Mouse (Mus musculus) MEL (cell line): ENCODE data around the gene Tmpo. TPM values are rescaled to one million over a fixed set of nuclear protein-coding genes. Genes with fewer than 3 reads are reported as not detected.

Experiments used
- DNase-seq: peaks from one replicate; pipeline ENCODE4 v3.0.0; 2011; ENCODE audit warnings: low read depth, low spot score
- H3K27ac ChIP-seq: 2 replicates; pipeline ENCODE4 v1.5.1; 2012; ENCODE audit warnings: low read depth, mild to moderate bottlenecking, control low read depth, low read length, moderate library complexity; ENCODE audit not compliant: control insufficient read depth
- H3K27me3 ChIP-seq, 2 experiments: fragments of 150-350 bp in 1 of 2; sonication (generic) in 1 of 2; 2 replicates each; pipeline ENCODE4 v1.6.1; 2012; ENCODE audit warnings: low read length in 2 of 2, mild to moderate bottlenecking in 2 of 2, improper control_type of control experiment in 1 of 2, moderate library complexity in 1 of 2; ENCODE audit not compliant: insufficient read depth in 2 of 2, control insufficient read depth in 1 of 2
- H3K36me3 ChIP-seq, 2 experiments: 2 replicates each; pipeline ENCODE4 v1.6.1; 2012 to 2014; ENCODE audit warnings: low read length in 2 of 2, improper control_type of control experiment in 1 of 2, inconsistent platforms in 1 of 2, mild to moderate bottlenecking in 1 of 2; ENCODE audit not compliant: insufficient read depth in 2 of 2, control insufficient read depth in 1 of 2
- H3K4me1 ChIP-seq, 2 experiments: fragments of 150-350 bp in 1 of 2; sonication (generic) in 1 of 2; 2 replicates each; pipeline ENCODE4 v1.6.1; 2012; ENCODE audit warnings: low read length in 2 of 2, improper control_type of control experiment in 1 of 2, mild to moderate bottlenecking in 1 of 2; ENCODE audit not compliant: insufficient read depth in 2 of 2, control insufficient read depth in 1 of 2
- H3K4me3 ChIP-seq, 2 experiments: fragments of 150-350 bp in 1 of 2; sonication (generic) in 1 of 2; 2 replicates each; pipeline ENCODE4 v1.5.1; 2012; ENCODE audit warnings: low read depth in 2 of 2, low read length in 2 of 2, mild to moderate bottlenecking in 2 of 2, moderate library complexity in 2 of 2, control low read depth in 1 of 2, improper control_type of control experiment in 1 of 2; ENCODE audit not compliant: control insufficient read depth in 1 of 2, insufficient read depth in 1 of 2
- H3K79me2 ChIP-seq: 2 replicates; pipeline ENCODE4 v1.6.1; 2012; ENCODE audit warnings: mild to moderate bottlenecking, low read length, moderate library complexity; ENCODE audit not compliant: control insufficient read depth, poor library complexity, insufficient read depth
- H3K9ac ChIP-seq: 2 replicates; pipeline ENCODE4 v1.6.1; 2012; ENCODE audit warnings: low read depth, mild to moderate bottlenecking, control low read depth, low read length, moderate library complexity; ENCODE audit not compliant: control insufficient read depth, poor library complexity, severe bottlenecking
- H3K9me3 ChIP-seq: fragments of 150-350 bp; sonication (generic); replicated peaks from 2 replicates; pipeline ENCODE4 v1.6.1; 2012; ENCODE audit warnings: mild to moderate bottlenecking, low read length, improper control_type of control experiment, moderate library complexity; ENCODE audit not compliant: insufficient read depth
- CHD1 ChIP-seq: IDR thresholded peaks from 2 replicates; pipeline ENCODE4 v1.6.1; 2012; ENCODE audit warnings: low read depth, mild to moderate bottlenecking, inconsistent platforms, low read length, improper control_type of control experiment
- CHD2 ChIP-seq: IDR thresholded peaks from 2 replicates; pipeline ENCODE4 v1.6.1; 2011; ENCODE audit warnings: low read length, improper control_type of control experiment
- CTCF ChIP-seq, 3 experiments: IDR thresholded peaks in 2 of 3; conservative IDR thresholded peaks in 1 of 3; 2 replicates each; pipeline ENCODE4 v1.5.1; 2011 to 2012; ENCODE audit warnings: low read length in 3 of 3, low read depth in 2 of 3, mild to moderate bottlenecking in 2 of 3, improper control_type of control experiment in 1 of 3, inconsistent platforms in 1 of 3, mixed read lengths in 1 of 3, moderate library complexity in 1 of 3; ENCODE audit not compliant: control insufficient read depth in 1 of 3, insufficient read depth in 1 of 3, poor library complexity in 1 of 3, severe bottlenecking in 1 of 3
- E2F4 ChIP-seq: IDR thresholded peaks from 2 replicates; pipeline ENCODE4 v1.6.1; 2011; ENCODE audit warnings: low read depth, low read length, improper control_type of control experiment, borderline replicate concordance
- ELF1 ChIP-seq: IDR thresholded peaks from 2 replicates; pipeline ENCODE4 v1.6.1; 2014; ENCODE audit warnings: low read depth, mild to moderate bottlenecking, inconsistent platforms, low read length, improper control_type of control experiment, moderate library complexity
- GABPA ChIP-seq: IDR thresholded peaks from 2 replicates; pipeline ENCODE4 v1.6.1; 2012; ENCODE audit warnings: low read depth, mild to moderate bottlenecking, inconsistent platforms, low read length, improper control_type of control experiment, moderate library complexity
- GATA1 ChIP-seq: IDR thresholded peaks from 2 replicates; pipeline ENCODE4 v1.6.1; 2011; ENCODE audit warnings: low read depth, low read length, improper control_type of control experiment
- HCFC1 ChIP-seq: IDR thresholded peaks from 2 replicates; pipeline ENCODE4 v1.6.1; 2012; ENCODE audit warnings: low read depth, mild to moderate bottlenecking, inconsistent platforms, low read length, improper control_type of control experiment, moderate library complexity
- MAFK ChIP-seq: IDR thresholded peaks from 2 replicates; pipeline ENCODE4 v1.6.1; 2011; ENCODE audit warnings: low read depth, mild to moderate bottlenecking, low read length, improper control_type of control experiment, borderline replicate concordance
- MXI1 ChIP-seq: IDR thresholded peaks from 2 replicates; pipeline ENCODE4 v1.6.1; 2011; ENCODE audit warnings: mild to moderate bottlenecking, low read depth, low read length, improper control_type of control experiment
- MYB ChIP-seq: IDR thresholded peaks from 2 replicates; pipeline ENCODE4 v1.6.1; 2011; ENCODE audit warnings: mild to moderate bottlenecking, low read depth, low read length, improper control_type of control experiment
- NELFE ChIP-seq: IDR thresholded peaks from 2 replicates; pipeline ENCODE4 v1.6.1; 2011; ENCODE audit warnings: low read depth, low read length, improper control_type of control experiment
- NRF1 ChIP-seq: IDR thresholded peaks from 2 replicates; pipeline ENCODE4 v1.6.1; 2014; ENCODE audit warnings: low read depth, mild to moderate bottlenecking, inconsistent platforms, low read length, improper control_type of control experiment, moderate library complexity; ENCODE audit not compliant: poor library complexity, insufficient read depth, severe bottlenecking
- POLR2AphosphoS2 ChIP-seq: IDR thresholded peaks from 2 replicates; pipeline ENCODE4 v1.6.1; 2011; ENCODE audit warnings: low read length, improper control_type of control experiment
- POLR2AphosphoS5 ChIP-seq: IDR thresholded peaks from 2 replicates; pipeline ENCODE4 v1.6.1; 2012; ENCODE audit warnings: low read depth, borderline replicate concordance, mild to moderate bottlenecking, inconsistent platforms, low read length, moderate library complexity, mixed read lengths
- TAL1 ChIP-seq: IDR thresholded peaks from 2 replicates; pipeline ENCODE4 v1.6.1; 2012; ENCODE audit warnings: mild to moderate bottlenecking, inconsistent platforms, low read length, moderate library complexity, mixed read lengths
- TBP ChIP-seq: IDR thresholded peaks from 2 replicates; pipeline ENCODE4 v1.8.0; 2011; ENCODE audit warnings: low read depth, low read length, improper control_type of control experiment
- USF1 ChIP-seq: IDR thresholded peaks from 2 replicates; pipeline ENCODE4 v1.6.1; 2014; ENCODE audit warnings: low read depth, mild to moderate bottlenecking, inconsistent platforms, low read length, improper control_type of control experiment, moderate library complexity
- ZC3H11A ChIP-seq: IDR thresholded peaks from 2 replicates; pipeline ENCODE4 v1.6.1; 2012; ENCODE audit warnings: low read depth, mild to moderate bottlenecking, inconsistent platforms, low read length, improper control_type of control experiment
- ZMIZ1 ChIP-seq: IDR thresholded peaks from 2 replicates; pipeline ENCODE4 v1.6.1; 2012; ENCODE audit warnings: low read depth, mild to moderate bottlenecking, inconsistent platforms, low read length, improper control_type of control experiment, moderate library complexity
- polyA plus RNA-seq, 2 experiments: library from polyadenylated mRNA; stranded (reverse) in 1 of 2; unstranded in 1 of 2; fragments of >175 nt in 1 of 2; fragments of >200 nt in 1 of 2; gene quantifications; 2 replicates each; pipeline versions ENCODE4 v1.2.1 to v1.2.4; 2012; ENCODE audit warnings: low replicate concordance in 2 of 2, low read depth in 1 of 2; ENCODE audit not compliant: insufficient read length in 2 of 2, insufficient read depth in 1 of 2, missing spikeins in 1 of 2
- total RNA-seq: library from RNA; depleted of rRNA; stranded (reverse); fragments of 300-350 nt; gene quantifications from 2 replicates; pipeline ENCODE4 v1.2.3, GENCODE M21; 2012

Tmpo gene
- total and polyA plus RNA-seq, 3 experiments, result 211 to 219 (median 215) TPM

GRCm38 (mm10) chr10:91101936-91102335 lies 79.2 kb downstream of the Tmpo start:
- DNase-seq, result no peak
- H3K9ac ChIP-seq, result no peak overlapping the region
- no peaks in the 10 kb centered on the region for H3K9me3 ChIP-seq
- peaks cover 0 to 1% of the 10 kb centered on the region in 2 experiments; a peak in 1 of 4 replicates for H3K36me3 ChIP-seq
- H3K27me3 ChIP-seq, result no peaks in the 10 kb centered on the region
- H3K27ac ChIP-seq, result no peak overlapping the region
- H3K79me2 ChIP-seq, result no peaks in the 10 kb centered on the region
- no peaks in the 10 kb centered on the region for H3K4me1 ChIP-seq
- H3K4me3 ChIP-seq, result no peak overlapping the region
- no peak for TF ChIP-seq POLR2AphosphoS2
- TF ChIP-seq CHD1, result no peak
- no peak for TF ChIP-seq HCFC1
- no peak for TF ChIP-seq USF1
- TF ChIP-seq GATA1, result no peak
- no peak for TF ChIP-seq NELFE
- TF ChIP-seq MAFK, result no peak
- TF ChIP-seq CTCF (IDR thresholded peaks at IDR 0.05 in 2 of 3, conservative IDR thresholded peaks at IDR 0.05 in 1 of 3; ENCODE audit: control insufficient read depth in 1 of 3, insufficient read depth in 1 of 3, low read depth in 2 of 3, low read length in 3 of 3, poor library complexity in 1 of 3, severe bottlenecking in 1 of 3), result no peak
- no peak for TF ChIP-seq E2F4
- no peak for TF ChIP-seq TAL1
- no peak for TF ChIP-seq ELF1
- TF ChIP-seq POLR2AphosphoS5, result no peak
- no peak for TF ChIP-seq CHD2
- TF ChIP-seq ZMIZ1, result no peak
- TF ChIP-seq MYB, result no peak
- no peak for TF ChIP-seq GABPA
- no peak for TF ChIP-seq NRF1
- TF ChIP-seq MXI1, result no peak
- no peak for TF ChIP-seq ZC3H11A

GRCm38 (mm10) chr10:91100101-91100500 lies 81.0 kb downstream of the Tmpo start:
- Histone ChIP-seq H3K9me3 (no peaks in the 10 kb centered on the region), H3K27ac (no peak overlapping the region), H3K4me3 (no peak overlapping the region), H3K9ac (no peak overlapping the region), H3K4me1 (no peaks in the 10 kb centered on the region), H3K27me3 (no peaks in the 10 kb centered on the region), H3K79me2 (no peaks in the 10 kb centered on the region), H3K36me3 (peaks cover 0 to 1% of the 10 kb centered on the region in 2 experiments; a peak in 1 of 4 replicates)
- TF ChIP-seq TBP, result no peak
- TF ChIP-seq MAFK, result no peak
- no peak for TF ChIP-seq E2F4
- DNase-seq, result no peak
